Mouse (Mus musculus) urinary bladder, postnatal 0 days (tissue): ENCODE measurements around the gene Gm5849. TPM values are rescaled to one million over a fixed set of nuclear protein-coding genes. Genes with fewer than 3 reads are reported as not detected.

Source experiments
- polyA plus RNA-seq: library from polyadenylated mRNA; unstranded; fragments of >200 nt; fragmentation: Nextera tagmentation; extraction: Ambion mirVana; gene quantifications from 2 replicates; pipeline ENCODE4 v1.2.1, GENCODE M21; 2015

The Gm5849 gene
- polyA plus RNA-seq = not detected in 2 replicates

DNA sequence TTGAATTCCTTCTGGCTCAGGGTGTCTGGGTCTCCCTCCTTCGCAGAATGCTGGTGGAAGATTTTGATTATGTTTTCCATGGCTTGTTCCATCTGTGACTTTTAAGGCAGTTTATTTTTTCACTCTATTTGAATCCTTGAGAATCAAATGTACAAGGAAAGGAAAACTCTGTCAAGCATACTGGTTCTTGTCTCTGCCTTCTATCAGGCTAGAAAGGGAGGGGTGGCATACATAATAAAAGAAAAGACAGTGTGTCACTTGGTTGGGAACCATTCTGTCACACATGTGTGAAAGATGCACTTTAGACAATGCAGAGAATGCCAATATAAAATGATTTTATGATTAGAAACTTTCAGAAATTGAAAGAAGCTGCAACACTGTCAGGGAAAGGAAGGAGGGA is at the start of gene Gm5849:
TSS of gene Gm5849 (minus strand) at position 101 of the 400 bp plus-strand sequence.

DNA sequence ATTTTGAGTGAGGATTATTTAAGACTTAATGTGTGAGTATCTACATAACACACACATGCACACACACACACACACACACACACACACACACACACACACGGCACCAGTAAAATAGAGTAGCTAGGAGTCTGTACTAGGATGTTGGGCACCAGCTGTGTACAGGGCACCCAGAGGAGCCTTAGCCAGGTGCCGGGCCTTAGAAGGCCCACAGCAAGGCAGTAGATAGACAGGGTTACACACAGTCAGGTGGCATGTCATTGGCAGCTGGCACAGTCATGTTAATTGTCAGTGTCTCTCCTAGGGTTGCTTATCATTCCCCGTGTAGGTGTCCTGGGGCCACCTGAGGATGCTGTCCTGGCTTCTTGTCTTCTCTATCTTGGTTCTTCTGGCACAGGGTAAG is 51.1 kb downstream of the Gm5849 start, which contains the start of gene Pglyrp4:
TSS of gene Pglyrp4 (plus strand) at position 301 of the 400 bp plus-strand sequence.

Other genes with a start within 250 kb of the Gm5849 start
- gene S100a16, start 240.6 kb downstream of the Gm5849 start, polyA plus RNA-seq = 293 and 298 TPM in 2 replicates
- gene S100a3, start 217.3 kb downstream of the Gm5849 start, polyA plus RNA-seq = 2.5 and 2.6 TPM in 2 replicates
- 0.88 TPM in 1 of 2 replicates, not detected in the other for gene S100a2, start 187.6 kb downstream of the Gm5849 start, polyA plus RNA-seq
- not detected in 2 replicates for gene Gm42674, start 176.0 kb downstream of the Gm5849 start, polyA plus RNA-seq
- 45.1 and 83.2 TPM in 2 replicates for gene S100a4, start 174.1 kb downstream of the Gm5849 start, polyA plus RNA-seq
- gene S100a5, start 169.4 kb downstream of the Gm5849 start, polyA plus RNA-seq = 1.4 and 1.6 TPM in 2 replicates
- 4,303 and 4,617 TPM in 2 replicates for gene S100a6, start 165.0 kb downstream of the Gm5849 start, polyA plus RNA-seq
- gene S100a7a, start 123.9 kb downstream of the Gm5849 start, polyA plus RNA-seq = 0.12 and 0.25 TPM in 2 replicates
- gene S100a8, start 108.9 kb downstream of the Gm5849 start, polyA plus RNA-seq = 21.3 and 232 TPM in 2 replicates
- 10.1 and 121 TPM in 2 replicates for gene S100a9, start 82.2 kb downstream of the Gm5849 start, polyA plus RNA-seq
- gene Pglyrp4, start 51.0 kb downstream of the Gm5849 start, polyA plus RNA-seq = not detected in 2 replicates